Mouse (Mus musculus): Measurements from ENCODE around the gene Enpp4. TPM values are rescaled to one million over a fixed set of nuclear protein-coding genes. Genes with fewer than 3 reads are reported as not detected.

Enpp4 gene
- polyA plus RNA-seq, 1 experiment: not detected

DNA sequence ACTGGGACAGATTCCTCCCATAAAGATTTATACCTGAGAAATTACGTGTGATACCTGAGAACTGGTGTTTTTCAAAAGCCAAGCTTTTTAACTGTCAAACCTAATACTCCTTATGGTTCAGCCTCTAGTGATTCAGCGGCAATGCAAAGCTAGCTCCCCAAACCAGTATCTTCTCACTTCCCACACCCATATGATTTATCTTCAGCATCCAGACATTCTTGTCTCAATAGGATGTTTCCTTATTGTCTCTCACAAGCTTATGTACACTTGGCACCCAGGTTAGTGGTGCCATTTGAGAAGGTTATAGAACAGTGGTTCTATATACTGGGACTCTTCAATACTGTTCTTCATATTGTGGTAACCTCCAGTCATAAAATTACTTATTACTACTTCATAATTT, 12.1 kb upstream of the Enpp4 start:
- TF ChIP-seq GATA1 (IDR thresholded peaks at IDR 0.05; ENCODE audit: low read length): no peak

DNA sequence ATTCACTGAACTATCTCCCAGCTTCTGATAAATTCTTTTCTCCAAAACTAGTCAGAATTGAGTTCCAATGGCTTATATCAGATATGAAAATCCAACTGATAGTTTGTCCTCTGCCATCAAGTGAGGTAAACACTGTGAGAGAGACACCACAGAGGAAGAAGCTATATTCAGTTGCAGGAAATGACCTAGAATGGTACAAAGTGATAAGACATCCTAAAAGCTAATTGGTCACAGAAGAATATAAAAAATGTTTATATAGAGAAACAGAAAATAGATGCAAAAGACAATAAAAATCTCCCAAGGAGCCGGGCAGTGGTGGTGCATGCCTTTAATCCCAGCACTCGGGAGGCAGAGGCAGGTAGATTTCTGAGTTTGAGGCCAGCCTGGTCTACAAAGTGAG, 11.0 kb upstream of the Enpp4 start:
- no peak for TF ChIP-seq GATA1 (IDR thresholded peaks at IDR 0.05; ENCODE audit: low read length)

DNA sequence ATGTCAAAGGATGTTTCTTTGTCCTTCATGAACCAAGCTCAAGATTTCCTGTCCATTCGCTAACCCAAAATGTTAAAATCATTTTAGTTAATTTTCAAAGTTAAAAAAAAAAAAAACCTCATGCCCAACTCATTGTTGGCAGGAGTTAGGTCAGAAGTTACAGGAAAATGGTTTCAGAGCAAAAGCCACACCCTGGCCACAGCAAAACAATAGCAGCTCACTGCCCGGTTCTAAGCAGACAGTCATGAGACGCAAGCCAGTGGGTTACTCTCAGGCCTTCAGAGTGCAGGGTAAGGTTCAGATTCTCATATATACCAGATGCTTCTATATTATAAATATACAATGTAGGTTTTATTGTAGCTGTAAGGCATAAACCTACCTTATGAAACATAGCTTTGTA, 2.7 kb upstream of the Enpp4 start:
- TF ChIP-seq GATA1 (IDR thresholded peaks at IDR 0.05; ENCODE audit: low read length): no peak

DNA sequence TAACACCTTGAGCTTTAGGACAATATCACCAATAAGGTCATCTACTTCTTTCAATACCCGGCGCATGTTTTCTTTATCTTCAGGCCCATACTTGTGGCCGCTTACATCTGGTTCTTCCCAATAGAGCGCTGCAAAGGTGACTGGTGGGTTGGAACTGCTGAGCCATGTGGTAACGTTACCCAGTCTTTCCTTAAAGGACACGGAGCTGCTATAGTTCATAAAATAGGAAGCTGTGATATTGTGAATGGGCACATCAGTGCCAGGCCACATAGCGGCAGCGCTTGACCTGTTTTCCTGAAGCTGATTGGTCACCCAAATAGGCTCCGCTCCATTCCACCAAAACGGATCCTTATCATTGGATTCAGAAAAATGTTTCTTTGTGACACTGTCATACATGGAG, 3.6 kb downstream of the Enpp4 start:
- TF ChIP-seq GATA1 (IDR thresholded peaks at IDR 0.05; ENCODE audit: low read length): no peak

DNA sequence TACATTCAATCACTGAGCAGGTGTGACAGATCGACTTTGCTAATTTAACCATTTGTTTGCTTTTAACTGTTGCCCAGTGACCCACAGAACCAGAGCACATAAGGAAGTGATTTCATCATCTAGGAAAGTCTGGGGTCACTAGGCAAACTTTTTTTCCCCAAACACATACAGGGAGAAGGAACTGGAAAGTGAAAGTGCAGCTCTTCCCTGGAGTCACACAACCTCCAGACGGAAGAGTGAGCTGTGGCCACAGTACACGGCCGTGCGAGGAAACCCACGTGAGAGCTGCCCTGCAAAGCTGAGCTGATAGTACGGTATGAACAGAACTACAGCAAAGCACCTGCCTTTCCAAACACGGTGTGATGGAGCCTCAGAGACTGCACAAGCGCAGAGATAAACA, 4.7 kb downstream of the Enpp4 start:
- no peak for TF ChIP-seq GATA1 (IDR thresholded peaks at IDR 0.05; ENCODE audit: low read length)

DNA sequence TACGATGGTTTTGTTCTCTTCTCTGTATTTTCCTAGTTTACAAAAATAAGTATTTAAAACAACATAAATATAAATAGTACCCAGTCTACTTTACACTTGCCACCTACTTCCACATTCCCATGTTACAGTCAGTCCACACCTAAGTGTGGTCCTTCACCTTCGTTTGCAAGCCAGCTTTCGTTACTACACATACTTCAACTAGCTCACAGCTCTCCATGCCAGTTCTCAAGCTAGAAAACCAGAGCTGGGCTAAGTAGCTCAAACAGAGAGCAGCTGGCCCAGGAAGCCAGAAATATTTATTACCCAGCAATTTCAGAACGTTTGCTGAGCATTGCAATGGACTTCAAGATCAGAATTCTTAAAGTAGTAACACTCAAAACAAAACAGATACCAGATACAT, 5.1 kb downstream of the Enpp4 start:
- TF ChIP-seq GATA1 (IDR thresholded peaks at IDR 0.05; ENCODE audit: low read length): no peak

DNA sequence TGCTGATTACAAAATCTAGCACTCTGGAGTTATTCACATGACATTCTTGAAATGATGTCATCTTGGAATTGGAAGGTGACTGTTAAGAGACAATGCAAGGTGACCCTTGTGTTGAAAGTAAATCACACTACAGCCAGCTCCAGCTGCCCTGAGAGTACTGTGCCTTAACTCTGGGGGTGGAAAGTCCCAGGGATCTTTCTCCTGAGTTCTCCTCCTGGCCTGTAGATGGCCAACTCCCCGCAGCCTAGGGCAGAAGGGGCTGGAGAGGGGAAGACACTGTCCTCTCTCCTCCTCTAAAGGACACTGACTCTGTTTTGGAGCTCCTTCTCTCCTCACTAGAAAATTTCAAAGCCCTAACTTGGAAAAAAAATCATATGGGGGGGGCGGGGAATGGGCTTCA, 14.1 kb downstream of the Enpp4 start:
- no peak for TF ChIP-seq GATA1 (IDR thresholded peaks at IDR 0.05; ENCODE audit: low read length)

DNA sequence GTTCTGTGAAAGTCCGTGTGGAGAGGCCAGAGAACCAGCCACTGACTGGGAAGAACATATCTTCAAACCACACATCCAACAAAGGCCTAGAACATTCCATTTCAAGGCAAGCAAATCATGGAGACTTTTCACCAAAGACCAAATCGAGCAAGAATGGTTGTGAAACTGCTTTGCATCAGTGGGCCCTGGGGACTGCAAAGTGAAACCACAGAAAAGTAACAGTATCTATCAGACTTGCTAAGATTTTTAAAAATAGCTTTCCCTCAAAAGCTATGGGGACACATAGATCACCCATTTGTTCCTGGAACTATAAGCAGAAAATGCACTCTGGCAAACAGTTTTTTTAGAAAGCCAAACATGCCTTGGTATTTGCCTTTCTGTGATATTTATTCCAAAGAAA, 14.7 kb downstream of the Enpp4 start:
- TF ChIP-seq GATA1 (IDR thresholded peaks at IDR 0.05; ENCODE audit: low read length): no peak

DNA sequence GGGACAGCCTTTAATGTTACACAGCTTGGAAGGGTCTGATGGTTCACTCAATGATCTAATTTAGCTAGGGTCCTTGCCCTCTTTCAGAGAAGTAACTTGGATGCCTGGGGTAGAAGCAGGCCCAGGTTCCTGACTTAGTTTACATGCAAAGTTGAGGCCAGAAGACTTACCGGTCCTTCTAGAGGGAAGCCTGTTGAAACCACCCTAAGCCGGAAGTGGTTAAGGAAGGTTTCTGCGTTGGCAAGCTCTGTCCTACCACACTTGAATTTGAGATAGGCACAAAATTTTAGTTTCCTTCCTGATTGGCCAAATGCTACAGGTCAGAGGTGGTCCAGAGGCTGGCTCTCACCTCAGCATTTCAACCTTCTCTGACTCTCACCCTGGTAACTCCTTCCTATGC, 17.4 kb downstream of the Enpp4 start:
- no peak for TF ChIP-seq GATA1 (IDR thresholded peaks at IDR 0.05; ENCODE audit: low read length)

DNA sequence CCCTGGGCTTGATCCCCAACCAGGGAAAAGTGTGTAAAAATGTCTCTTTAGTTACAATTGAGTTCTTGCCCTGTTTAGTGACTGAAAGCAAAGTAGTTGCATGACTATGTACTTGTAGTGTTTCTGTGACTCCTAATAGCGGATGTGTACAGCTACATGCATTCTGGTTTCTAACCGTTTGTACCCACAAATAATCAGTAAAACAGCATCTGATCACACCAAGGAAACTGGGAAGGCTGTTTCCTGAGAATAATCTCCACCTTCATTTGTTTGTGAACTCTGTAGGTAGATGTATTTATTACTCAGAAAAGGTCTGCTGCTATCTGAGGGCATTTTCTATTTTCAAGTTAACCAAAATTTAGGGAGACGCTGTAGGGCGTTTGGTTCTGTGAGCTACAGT, 22.5 kb downstream of the Enpp4 start:
- no peak for TF ChIP-seq GATA1 (IDR thresholded peaks at IDR 0.05; ENCODE audit: low read length)

DNA sequence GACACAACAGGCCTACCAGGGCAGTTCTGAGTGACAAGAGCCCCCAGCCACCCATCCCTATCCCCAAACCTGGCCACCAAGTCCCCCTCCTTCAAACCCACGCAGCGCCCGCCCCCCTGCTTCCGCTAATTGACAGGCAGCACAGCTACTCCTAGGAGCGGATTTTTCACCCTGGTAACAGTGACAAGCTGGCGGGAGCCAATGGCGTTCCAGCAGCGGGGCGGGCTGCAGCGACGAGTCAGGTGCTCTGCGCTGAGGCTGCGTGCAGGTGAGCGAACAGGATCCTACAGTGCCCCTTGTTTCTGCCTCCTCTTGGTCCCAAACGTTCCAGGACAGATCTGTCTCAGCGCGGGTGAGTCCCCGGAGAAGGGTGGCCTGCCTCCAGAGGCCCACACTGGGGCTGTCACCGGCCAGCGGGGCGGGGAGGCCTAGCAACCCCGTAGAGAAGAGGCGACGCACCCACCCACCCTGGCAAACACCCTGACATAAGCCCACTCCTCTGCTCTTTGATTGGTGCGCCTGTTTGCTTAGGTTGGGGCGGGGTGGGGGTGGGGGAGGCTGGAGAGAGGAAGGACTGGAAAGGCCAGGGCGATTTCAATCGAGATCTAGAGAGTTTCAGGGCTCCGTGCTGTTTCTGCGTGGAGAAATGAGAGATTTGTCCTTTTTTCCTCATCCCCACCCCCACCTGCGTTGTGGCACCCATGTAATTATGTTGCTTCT, 26.8 kb downstream of the Enpp4 start, which contains the start of gene Enpp5:
Gene Enpp5 (plus strand): TSS at position 183 of the 720 bp plus-strand sequence.
- no peak for TF ChIP-seq GATA1 (IDR thresholded peaks at IDR 0.05; ENCODE audit: low read length)

DNA sequence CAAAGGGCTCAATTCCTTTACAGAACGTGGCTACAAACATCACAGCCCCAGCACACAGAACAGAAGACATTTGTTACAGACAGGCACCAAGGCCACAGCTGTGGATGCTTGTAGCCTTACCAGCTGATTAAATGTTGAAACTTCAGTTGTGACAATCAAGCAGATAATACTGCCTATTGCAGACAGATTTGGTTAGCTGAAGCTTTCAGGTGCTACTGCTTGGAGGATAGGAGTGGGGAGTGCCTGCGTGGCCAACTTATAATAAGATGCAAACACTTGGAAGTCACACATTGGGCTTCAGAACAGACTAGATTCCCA, 27.8 kb downstream of the Enpp4 start:
- no peak for TF ChIP-seq GATA1 (IDR thresholded peaks at IDR 0.05; ENCODE audit: low read length)

DNA sequence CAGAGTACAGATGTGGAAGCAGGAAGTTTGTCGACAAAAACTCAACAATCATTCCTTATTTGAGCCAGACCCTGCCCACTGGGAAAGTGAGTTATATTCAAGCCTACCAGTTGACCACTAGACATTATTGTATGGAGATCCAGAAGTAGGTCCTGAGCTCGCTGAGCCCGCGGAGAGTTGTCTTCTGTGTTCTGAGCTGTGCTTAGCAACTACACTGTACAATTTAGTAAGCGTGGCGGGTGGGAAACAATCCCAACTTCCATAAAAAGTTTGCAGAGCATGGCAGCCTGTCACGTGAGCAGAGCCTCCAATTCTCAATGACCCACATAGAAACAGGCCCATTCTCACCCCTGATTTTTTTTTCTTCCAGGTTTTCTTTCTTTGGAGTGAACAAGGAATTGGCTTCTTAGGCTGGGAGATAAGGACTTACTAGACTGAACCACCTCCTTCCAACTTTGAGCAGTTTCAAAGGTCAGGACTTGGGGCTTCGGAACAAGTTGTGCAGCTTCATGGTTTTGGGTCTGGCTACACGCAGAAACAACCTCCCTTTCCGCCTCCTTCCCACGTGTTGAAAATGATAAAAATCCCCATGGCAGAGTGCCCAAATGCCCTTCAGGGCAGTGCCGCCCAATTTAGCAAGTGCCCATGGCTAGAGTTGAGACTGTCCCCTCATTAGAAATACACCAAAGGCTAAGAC, 28.3 kb downstream of the Enpp4 start:
- no peak for TF ChIP-seq GATA1 (IDR thresholded peaks at IDR 0.05; ENCODE audit: low read length)

DNA sequence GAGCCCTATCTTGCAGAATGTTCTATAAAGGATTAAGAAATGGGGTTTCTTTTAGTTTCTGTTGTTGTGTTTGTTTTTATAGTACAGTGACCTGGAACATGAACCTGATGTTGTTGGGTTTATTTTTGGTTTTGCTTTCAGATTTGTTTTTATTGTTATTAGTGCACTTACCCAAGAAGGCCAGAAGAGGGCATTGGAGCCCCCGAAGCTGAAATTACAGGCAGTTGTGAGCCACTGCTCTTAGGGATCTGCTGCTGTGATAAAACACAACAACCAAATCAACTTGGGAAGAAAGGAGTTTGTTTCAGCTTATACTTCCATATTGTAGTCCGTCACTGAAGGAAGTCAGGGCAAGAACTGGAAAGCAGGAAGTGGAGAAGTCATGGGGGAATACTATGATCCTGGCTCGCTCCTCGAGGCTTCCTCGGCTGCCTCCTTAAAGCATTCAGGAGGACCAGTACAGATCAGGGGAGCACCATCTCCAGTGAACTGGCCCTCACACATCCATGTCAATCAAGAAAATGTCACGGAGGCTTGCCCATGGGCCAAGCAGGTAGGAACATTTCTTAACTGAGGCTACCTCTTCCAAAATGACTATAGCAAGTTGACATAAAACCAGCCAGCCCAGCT, 29.4 kb downstream of the Enpp4 start:
- TF ChIP-seq GATA1 (IDR thresholded peaks at IDR 0.05; ENCODE audit: low read length): no peak

DNA sequence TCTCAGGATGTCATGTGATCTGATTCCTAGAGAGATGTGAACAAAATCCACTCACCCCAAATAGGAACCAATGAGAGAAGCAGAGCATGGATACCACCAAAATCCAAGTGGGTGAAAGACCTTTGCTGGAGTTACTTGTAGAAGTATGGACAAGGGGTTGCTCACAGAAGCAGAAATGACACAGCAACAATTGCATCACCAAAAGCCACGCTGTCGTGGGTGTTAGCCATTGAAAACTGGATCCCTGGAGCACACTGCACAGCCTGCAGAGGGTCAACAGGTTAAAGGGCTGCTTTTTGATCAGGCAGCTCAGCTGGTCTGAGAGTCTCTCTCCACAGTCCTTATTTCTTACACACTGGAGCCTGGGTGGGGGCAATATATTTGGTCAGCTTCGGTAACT, 30.0 kb downstream of the Enpp4 start:
- no peak for TF ChIP-seq GATA1 (IDR thresholded peaks at IDR 0.05; ENCODE audit: low read length)

DNA sequence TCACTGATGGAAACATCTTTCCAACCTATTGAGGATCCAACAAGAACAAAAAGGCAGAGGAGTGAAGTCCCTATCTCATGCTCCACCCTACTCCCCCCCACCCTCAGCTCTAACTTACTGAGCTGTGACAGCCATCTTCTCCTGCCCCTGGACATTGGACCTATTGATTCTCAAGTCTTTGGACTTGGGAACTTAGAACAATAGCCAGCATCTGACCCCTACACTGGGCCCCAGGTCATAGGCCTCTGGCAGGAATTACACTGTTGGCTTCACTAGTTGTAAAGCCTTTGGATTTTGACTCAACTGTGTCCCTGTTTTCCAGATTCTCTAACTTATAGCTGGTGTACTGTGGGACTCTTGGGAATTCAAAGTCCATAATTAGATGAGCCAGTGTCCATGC, 33.9 kb downstream of the Enpp4 start:
- no peak for TF ChIP-seq GATA1 (IDR thresholded peaks at IDR 0.05; ENCODE audit: low read length)

DNA sequence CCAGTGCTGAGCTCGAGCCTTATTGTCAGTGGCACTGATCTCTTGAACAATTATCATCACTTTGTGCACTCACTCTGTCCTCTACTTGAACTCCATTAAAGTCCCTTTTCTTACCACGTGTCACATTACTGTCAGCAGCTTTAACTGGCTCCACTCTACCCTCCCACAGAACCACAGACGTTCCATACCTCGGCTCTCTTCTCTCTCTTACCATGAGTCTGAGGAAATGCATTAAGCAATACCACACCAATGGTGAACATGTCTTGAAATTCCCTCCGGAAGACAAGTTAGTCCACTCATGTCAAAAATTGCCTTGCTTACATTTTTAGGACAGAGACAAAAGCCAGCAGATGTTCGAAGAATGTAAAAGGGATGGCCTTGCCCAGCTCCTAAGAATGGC, 36.7 kb downstream of the Enpp4 start:
- no peak for TF ChIP-seq GATA1 (IDR thresholded peaks at IDR 0.05; ENCODE audit: low read length)
